Mouse (Mus musculus) midbrain, embryonic 10.5 days (tissue): ENCODE results near the gene Mrpl47. TPM values are rescaled to one million over a fixed set of nuclear protein-coding genes. Genes with fewer than 3 reads are reported as not detected.
"Not testable (repeated sequence)": the region's sequence is repeated elsewhere in the genome, so short reads cannot be mapped to it uniquely, and the experiment has no call there.

Experiments used
- DNase-seq: peaks from one replicate; pipeline ENCODE4 v3.0.0-alpha.2; 2017; ENCODE audit warnings: low spot score
- H3K27ac ChIP-seq: fragments of 300-500 bp; sonication (generic); replicated peaks from 2 replicates; pipeline ENCODE4 v1.5.1; 2016; ENCODE audit warnings: mild to moderate bottlenecking
- H3K27me3 ChIP-seq: fragments of 300-500 bp; sonication (generic); 2 replicates; pipeline ENCODE4 v1.6.1; 2016; ENCODE audit warnings: low read depth, mild to moderate bottlenecking; ENCODE audit not compliant: poor library complexity, severe bottlenecking
- H3K36me3 ChIP-seq: fragments of 300-500 bp; sonication (generic); 2 replicates; pipeline ENCODE4 v1.6.1; 2016; ENCODE audit warnings: mild to moderate bottlenecking, moderate library complexity
- H3K4me1 ChIP-seq: fragments of 300-500 bp; sonication (generic); 2 replicates; pipeline ENCODE4 v1.6.1; 2016
- H3K4me3 ChIP-seq: fragments of 300-500 bp; sonication (generic); 2 replicates; pipeline ENCODE4 v1.5.1; 2016; ENCODE audit warnings: mild to moderate bottlenecking, moderate library complexity
- H3K9me3 ChIP-seq: fragments of 300-500 bp; sonication (generic); replicated peaks from 2 replicates; pipeline ENCODE4 v1.6.1; 2016; ENCODE audit warnings: mild to moderate bottlenecking
- WGBS: fragments of 180-500 bp; shearing (Covaris S2); methylation state at CpG from one replicate; pipeline ENCODE4 v1.1.7; 2016; 5-methylcytosine and 5-hydroxymethylcytosine counted together
- polyA plus RNA-seq: library from polyadenylated mRNA; unstranded; fragments of >200 nt; fragmentation: Nextera tagmentation; extraction: Ambion mirVana; gene quantifications from 2 replicates; pipeline ENCODE4 v1.2.1, GENCODE M21; 2016

The Mrpl47 gene
- 34.6 and 38.6 TPM in 2 replicates for polyA plus RNA-seq

DNA sequence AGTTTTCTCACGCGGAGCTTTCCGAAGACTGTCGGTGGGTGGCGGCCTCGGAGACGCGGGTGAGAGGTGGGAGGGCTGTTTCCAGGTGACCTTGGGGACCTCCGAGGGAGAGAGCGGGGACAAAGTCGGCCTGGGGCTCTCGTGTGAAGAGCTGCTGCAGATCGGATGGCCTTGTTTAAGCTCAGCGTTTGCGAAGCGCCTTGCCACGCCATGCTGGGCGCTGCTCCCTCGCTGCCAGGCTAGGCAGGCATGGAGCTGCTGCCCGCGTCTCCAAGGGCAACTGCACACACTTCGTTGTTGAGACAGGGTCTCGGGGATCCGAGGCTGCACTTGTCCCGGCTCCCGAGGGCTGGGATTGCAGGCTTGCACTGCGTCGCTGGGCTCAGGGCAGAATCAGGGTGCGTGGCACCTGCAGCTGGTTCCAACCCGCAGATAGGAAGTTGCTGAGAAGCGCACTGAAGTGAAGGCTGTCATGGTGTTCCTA, at the start of gene Mrpl47:
Gene Mrpl47 (minus strand): TSS at position 434 of the 484 bp plus-strand sequence.
- H3K27me3 ChIP-seq, result no peaks in the 10 kb centered on the region
- H3K36me3 ChIP-seq, result peaks cover 38% of the 10 kb centered on the region
- peaks cover 23% of the 10 kb centered on the region for H3K4me1 ChIP-seq
- H3K9me3 ChIP-seq, result no peaks in the 10 kb centered on the region
- under 1% methylated on average over 31 of the region's 31 CpGs for WGBS
- peak within 1 kb of the TSS; percentile 90 for H3K27ac ChIP-seq
- peak within 1 kb of the TSS; percentile 73 for H3K4me3 ChIP-seq
- DNase-seq, result no peak

DNA sequence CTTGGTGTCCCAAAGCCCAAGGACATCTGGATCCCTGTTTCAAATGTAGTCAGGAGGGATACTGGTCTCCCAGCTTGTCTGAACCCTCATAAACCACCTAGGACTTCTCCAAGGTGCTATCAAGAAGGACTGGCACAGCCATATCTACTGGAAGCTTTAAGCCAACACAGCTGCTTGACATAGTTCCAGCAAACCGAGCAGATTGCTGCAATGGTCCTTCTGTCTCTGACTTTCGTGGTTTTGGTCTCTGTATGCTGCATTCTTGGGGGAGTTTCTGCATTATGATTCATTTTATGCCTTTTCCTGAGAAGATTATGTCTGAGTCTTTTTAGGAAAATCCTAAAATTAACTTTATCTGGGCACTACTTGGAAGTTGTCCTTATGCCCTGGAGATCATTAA, 33.4 kb upstream of the Mrpl47 start:
- Histone ChIP-seq H3K4me3 (no peak overlapping the region), H3K36me3 (no peaks in the 10 kb centered on the region), H3K27me3 (no peaks in the 10 kb centered on the region), H3K9me3 (no peaks in the 10 kb centered on the region), H3K4me1 (no peaks in the 10 kb centered on the region), H3K27ac (no peak overlapping the region)
- 82% methylated on average over 2 of the region's 2 CpGs for WGBS
- DNase-seq, result no peak

DNA sequence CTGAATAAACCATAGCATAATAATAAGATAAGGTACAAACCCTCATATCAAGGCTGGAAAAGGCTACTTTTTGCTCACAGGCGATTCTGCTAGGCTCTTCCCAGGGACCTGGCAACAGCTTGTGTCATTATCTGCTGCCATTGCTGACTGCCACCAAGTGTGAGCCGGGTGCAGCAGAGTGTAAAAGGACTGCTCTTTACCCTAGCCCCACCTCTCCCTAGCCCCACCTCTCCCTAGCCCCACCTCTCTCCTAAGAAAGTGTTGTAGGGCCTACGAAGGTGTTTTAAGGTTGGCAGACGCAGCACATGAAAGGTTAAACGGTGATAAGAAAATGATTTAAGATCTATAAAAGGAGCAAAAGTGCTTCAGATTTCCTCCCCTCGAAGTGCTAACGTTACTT, 26.5 kb upstream of the Mrpl47 start:
- Histone ChIP-seq H3K4me3 (no peak overlapping the region), H3K27ac (no peak overlapping the region), H3K4me1 (no peaks in the 10 kb centered on the region), H3K9me3 (no peaks in the 10 kb centered on the region), H3K27me3 (no peaks in the 10 kb centered on the region), H3K36me3 (no peaks in the 10 kb centered on the region)
- 51% methylated on average over 7 of the region's 7 CpGs for WGBS
- DNase-seq, result no peak

DNA sequence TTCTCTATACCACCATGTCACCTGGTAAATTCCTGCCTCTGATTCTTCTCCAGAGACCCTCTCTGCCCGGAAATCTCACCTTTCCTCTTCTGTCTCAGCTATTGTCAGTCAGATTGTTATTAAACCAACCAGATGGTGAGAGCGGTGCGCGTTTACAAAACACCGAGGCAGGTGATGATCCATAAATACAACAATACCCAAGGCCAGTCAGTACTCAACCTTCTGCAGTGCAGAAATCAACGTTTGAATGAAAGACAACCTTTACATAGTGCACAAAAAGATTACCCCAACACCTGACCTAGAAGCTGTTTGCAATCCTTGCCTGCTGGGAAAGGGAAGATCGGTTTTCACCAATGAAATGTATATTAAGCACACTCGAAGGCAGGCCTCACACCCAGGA, 25.6 kb upstream of the Mrpl47 start:
- 64% methylated on average over 8 of the region's 8 CpGs for WGBS
- Histone ChIP-seq H3K9me3 (no peaks in the 10 kb centered on the region), H3K4me1 (no peaks in the 10 kb centered on the region), H3K4me3 (no peak overlapping the region), H3K36me3 (no peaks in the 10 kb centered on the region), H3K27me3 (no peaks in the 10 kb centered on the region), H3K27ac (no peak overlapping the region)
- no peak for DNase-seq

DNA sequence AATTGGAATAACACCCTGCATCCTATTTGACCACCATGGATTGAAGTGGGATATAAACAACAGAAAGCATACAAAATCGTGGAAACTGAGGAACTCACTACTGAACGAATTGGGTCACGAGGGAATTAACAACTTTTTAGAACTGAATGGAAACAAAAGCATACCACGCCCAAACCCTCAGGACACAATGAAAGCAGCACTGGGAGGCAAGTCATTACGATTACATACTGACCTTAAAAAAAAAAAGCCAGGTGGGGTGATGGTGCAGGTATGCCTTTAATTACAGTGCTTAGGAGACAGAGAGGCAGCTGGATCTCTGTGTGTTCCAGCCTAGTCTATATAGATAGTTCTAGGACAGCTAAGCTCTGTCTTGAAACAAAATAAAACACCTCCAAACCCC, 21.8 kb upstream of the Mrpl47 start:
- peaks cover 12% of the 10 kb centered on the region for H3K36me3 ChIP-seq
- no peak for DNase-seq
- no peaks in the 10 kb centered on the region for H3K9me3 ChIP-seq
- no peaks in the 10 kb centered on the region for H3K27me3 ChIP-seq
- H3K4me3 ChIP-seq, result no peak overlapping the region
- H3K27ac ChIP-seq, result no peak overlapping the region
- WGBS, result 81% methylated on average over 5 of the region's 5 CpGs
- no peaks in the 10 kb centered on the region for H3K4me1 ChIP-seq

DNA sequence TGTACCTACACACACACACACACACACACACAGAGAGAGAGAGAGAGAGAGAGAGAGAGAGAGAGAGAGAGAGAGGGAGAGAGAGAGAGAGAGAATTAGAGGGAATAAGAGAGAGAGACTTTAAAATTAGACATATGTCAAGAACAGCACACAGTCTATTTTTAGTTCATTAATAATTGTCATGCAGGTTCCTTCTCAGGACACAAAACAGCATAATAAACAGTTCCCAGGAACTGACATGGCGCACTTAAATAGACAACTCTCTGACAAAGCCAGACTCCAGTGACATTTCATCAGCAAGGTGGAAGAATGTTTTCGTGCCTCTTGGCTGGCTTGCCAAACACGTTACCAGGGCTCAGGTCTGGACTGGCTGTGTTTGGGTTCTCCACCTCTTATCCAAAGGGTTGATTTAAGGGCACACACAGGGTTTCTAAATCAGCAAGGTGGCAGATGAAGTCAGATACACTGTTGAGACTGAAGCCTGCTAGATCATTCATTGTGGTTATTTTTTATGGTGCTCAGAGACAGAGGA, 17.0 kb upstream of the Mrpl47 start:
- no peak for DNase-seq
- no peaks in the 10 kb centered on the region for H3K27me3 ChIP-seq
- H3K27ac ChIP-seq, result no peak overlapping the region
- H3K4me1 ChIP-seq, result no peaks in the 10 kb centered on the region
- peaks cover 60% of the 10 kb centered on the region for H3K36me3 ChIP-seq
- 90% methylated on average over 3 of the region's 3 CpGs for WGBS
- no peak overlapping the region for H3K4me3 ChIP-seq
- H3K9me3 ChIP-seq, result no peaks in the 10 kb centered on the region

DNA sequence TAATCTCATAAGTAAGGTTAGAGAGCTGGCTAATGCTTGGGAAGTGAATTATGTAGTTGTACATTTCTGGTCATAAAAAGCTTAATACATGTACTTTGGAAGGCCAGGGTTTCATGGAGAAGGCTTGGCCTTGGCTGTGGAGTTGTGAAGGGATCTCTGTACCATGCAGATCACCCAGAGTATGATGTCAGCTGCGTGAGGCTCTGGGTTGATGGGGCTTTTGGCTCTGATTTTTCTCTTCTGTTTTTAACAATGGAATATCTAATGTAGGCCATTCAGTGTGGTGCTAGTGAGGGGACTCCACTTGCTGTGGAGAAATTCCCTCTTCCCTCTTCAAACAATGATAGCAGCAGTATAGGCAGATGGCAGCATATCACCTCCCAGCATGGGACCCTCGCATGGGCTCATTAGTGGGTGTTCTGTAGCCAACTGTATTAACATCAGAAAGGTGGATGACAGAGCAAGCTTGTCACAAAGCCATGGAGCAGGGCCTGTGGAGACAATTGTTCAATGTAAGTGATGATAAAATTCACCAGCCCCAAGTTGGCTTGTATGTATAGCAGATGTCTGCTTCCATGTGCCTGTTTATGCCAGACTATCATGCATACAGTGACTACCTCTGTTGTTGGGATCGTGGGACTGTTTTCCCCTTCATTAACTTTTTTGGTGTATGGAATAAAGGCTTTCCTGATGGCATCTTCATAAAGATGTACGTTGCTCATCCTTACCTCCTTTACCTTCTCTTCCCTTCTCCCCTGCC, 12.6 kb upstream of the Mrpl47 start:
- no peak for DNase-seq
- no peak overlapping the region for H3K4me3 ChIP-seq
- 94% methylated on average over 4 of the region's 4 CpGs for WGBS
- H3K4me1 ChIP-seq, result no peaks in the 10 kb centered on the region
- peaks cover 99% of the 10 kb centered on the region for H3K36me3 ChIP-seq
- no peaks in the 10 kb centered on the region; the same call in 1 of the 2 replicates for H3K9me3 ChIP-seq
- H3K27me3 ChIP-seq, result no peaks in the 10 kb centered on the region
- no peak overlapping the region for H3K27ac ChIP-seq

DNA sequence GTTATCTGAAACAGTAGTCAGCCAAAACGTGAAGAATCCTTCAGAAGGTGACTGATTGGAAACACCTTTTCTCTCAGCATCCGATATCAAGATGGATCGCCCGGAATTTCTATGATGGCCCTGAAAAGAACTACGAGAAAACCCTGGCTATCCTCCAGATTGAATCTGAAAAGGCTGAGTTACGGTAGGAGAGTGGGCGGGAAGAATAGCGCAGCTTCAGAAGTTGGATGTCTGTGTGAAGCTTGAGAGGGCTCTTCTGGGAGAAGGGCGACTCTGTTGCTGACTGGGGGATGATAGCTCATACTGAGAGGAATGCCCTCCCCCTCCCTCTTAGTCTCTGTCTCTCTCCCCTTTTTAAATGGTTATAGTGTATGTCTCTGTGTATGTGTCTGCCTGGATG, 11.0 kb upstream of the Mrpl47 start:
- Histone ChIP-seq H3K36me3 (peaks cover 98% of the 10 kb centered on the region), H3K27ac (no peak overlapping the region), H3K4me1 (no peaks in the 10 kb centered on the region), H3K9me3 (no peaks in the 10 kb centered on the region; the same call in 1 of the 2 replicates), H3K4me3 (no peak overlapping the region), H3K27me3 (no peaks in the 10 kb centered on the region)
- DNase-seq, result no peak
- 94% methylated on average over 9 of the region's 9 CpGs for WGBS

DNA sequence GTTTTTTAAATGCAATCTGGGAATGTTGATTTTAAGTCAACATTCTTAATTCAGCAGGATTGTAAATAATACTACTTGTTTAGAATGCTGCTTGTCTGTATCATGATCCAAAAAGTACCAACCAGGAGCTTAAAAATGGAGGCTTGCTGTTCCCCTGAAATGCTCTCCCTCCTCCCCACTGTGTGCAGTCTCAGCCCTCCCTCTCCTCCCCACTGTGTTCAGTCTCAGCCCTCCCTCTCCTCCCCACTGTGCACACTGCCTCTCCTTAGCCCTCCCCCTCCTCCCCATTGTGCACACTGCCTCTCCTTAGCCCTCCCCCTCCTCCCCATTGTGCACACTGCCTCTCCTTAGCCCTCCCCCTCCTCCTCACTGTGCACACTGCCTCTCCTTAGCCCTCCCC, 8.0 kb upstream of the Mrpl47 start:
- H3K27me3 ChIP-seq, H3K27ac ChIP-seq, DNase-seq, H3K4me1 ChIP-seq, H3K9me3 ChIP-seq, H3K4me3 ChIP-seq: not testable (repeated sequence)
- H3K36me3 ChIP-seq, result peaks cover 90% of the 10 kb centered on the region

DNA sequence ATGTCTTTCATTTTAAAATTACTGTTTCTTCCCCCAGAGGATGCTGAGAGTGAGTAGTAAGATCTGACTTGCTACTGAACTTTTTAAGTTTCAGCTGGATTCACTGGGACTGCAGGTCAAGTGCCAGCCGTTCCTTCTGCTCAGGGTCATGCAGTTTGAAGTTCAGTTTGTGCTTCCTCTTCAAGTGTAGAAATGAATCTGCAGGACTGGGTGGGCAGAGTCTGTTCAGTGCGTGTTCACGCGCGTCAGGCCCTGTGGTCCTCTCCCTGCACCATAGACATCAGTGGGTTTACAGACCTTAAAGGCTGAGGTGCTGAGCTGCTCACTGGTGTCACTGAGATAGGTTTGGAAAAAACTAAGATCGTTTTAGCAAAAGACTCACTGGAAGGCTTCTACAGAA, 7.6 kb upstream of the Mrpl47 start:
- H3K27ac ChIP-seq, result no peak overlapping the region
- no peaks in the 10 kb centered on the region for H3K27me3 ChIP-seq
- DNase-seq, result no peak
- H3K36me3 ChIP-seq, result peaks cover 86% of the 10 kb centered on the region
- H3K4me1 ChIP-seq, result no peaks in the 10 kb centered on the region
- WGBS, result 92% methylated on average over 6 of the region's 6 CpGs
- no peaks in the 10 kb centered on the region; the same call in 1 of the 2 replicates for H3K9me3 ChIP-seq
- H3K4me3 ChIP-seq, result no peak overlapping the region

DNA sequence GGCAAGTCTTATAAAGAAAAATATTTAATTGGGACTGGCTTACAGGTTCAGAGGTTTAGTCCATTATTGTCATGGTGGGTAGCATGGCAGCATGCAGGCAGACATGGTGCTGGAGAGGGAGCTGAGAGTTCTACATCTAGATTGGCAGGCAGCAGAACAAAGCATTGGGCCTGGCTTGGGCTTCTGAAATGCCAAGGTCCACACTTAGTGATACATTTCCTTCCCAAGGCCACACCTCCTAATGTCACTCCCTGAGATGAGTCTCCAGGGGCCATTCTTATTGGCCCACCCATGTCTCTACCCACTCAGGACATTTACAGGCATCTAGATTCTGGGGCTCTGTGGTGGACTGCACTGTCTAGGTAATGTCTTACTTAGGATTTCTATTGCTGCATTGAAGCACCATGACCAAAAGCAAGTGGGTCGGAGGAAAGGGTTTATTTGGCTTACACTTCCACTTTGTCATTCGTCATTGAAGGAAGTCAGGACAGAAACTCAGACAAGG, 4.9 kb upstream of the Mrpl47 start:
- no peak overlapping the region for H3K27ac ChIP-seq
- H3K27me3 ChIP-seq, result no peaks in the 10 kb centered on the region
- DNase-seq, result no peak
- H3K4me1 ChIP-seq, result peaks cover 13% of the 10 kb centered on the region
- H3K4me3 ChIP-seq, result no peak overlapping the region
- no peaks in the 10 kb centered on the region; the same call in 1 of the 2 replicates for H3K9me3 ChIP-seq
- H3K36me3 ChIP-seq, result peaks cover 71% of the 10 kb centered on the region
- 98% methylated on average over 2 of the region's 2 CpGs for WGBS

DNA sequence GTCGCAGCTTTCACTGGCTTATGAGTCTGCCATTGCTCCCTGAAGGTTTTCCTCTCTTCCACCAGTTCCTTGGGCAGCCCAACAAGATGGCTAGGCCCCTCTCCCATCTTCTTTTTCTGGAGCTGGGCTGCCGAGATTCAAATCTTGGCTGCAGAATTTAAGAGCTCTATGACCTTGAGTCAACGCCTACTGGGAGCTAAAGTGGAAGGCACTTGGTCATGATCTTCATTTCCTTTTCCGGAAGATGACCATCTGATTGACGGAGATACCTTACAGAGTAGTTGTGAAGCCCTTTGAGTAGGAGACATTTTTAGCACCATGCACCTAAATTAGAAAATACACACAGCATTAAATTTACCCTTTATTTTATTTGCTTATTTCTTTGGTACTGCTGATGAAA, 1.1 kb upstream of the Mrpl47 start:
- Histone ChIP-seq H3K4me3 (peak overlapping the region; percentile 73; the same call in 1 of the 2 replicates), H3K4me1 (peaks cover 23% of the 10 kb centered on the region), H3K27me3 (no peaks in the 10 kb centered on the region), H3K36me3 (peaks cover 38% of the 10 kb centered on the region), H3K9me3 (no peaks in the 10 kb centered on the region), H3K27ac (no peak overlapping the region)
- no peak for DNase-seq
- WGBS, result 93% methylated on average over 5 of the region's 5 CpGs
